Mouse (Mus musculus): ENCODE measurements around the gene Creld1. TPM values are rescaled to one million over a fixed set of nuclear protein-coding genes. Genes with fewer than 3 reads are reported as not detected.
A peak's percentile ranks its signal among the peaks of the same experiment; 100 is the strongest.

The Creld1 gene
- total RNA-seq, 2 experiments from 2014 or later: 2.7 TPM; not detected in 1

GRCm38 (mm10) chr6:113469021-113469420, 14.1 kb upstream of the Creld1 start:
- peak; percentile 75 for ATAC-seq (replicated peaks; ENCODE audit: low FRiP score, poor library complexity, severe bottlenecking)

GRCm38 (mm10) chr6:113469432-113469831, 13.7 kb upstream of the Creld1 start:
- ATAC-seq (replicated peaks; ENCODE audit: low FRiP score, poor library complexity, severe bottlenecking): 0 out of 2 replicates have a peak, but pooled peaks have one; percentile 25

GRCm38 (mm10) chr6:113471297-113471936, 11.7 kb upstream of the Creld1 start, which contains the start of gene Il17rc:
TSS of gene Il17rc (plus strand) at chr6:113471427.
- ATAC-seq (replicated peaks; ENCODE audit: low FRiP score, poor library complexity, severe bottlenecking): no peak

- ATAC-seq (replicated peaks; ENCODE audit: low FRiP score, poor library complexity, severe bottlenecking): no peak
Observed at GRCm38 (mm10) chr6:113472061-113472460, 11.0 kb upstream of the Creld1 start.

- no peak for ATAC-seq (replicated peaks; ENCODE audit: low FRiP score, poor library complexity, severe bottlenecking)
Observed at GRCm38 (mm10) chr6:113473246-113473645, 9.9 kb upstream of the Creld1 start.

- no peak for ATAC-seq (replicated peaks; ENCODE audit: low FRiP score, poor library complexity, severe bottlenecking)
Observed at GRCm38 (mm10) chr6:113473715-113474114, 9.4 kb upstream of the Creld1 start.

- no peak for ATAC-seq (replicated peaks; ENCODE audit: low FRiP score, poor library complexity, severe bottlenecking)
Observed at GRCm38 (mm10) chr6:113477353-113477752, 5.7 kb upstream of the Creld1 start.

GRCm38 (mm10) chr6:113478906-113479305, 4.2 kb upstream of the Creld1 start:
- no peak for ATAC-seq (replicated peaks; ENCODE audit: low FRiP score, poor library complexity, severe bottlenecking)

GRCm38 (mm10) chr6:113480555-113481373, 2.3 kb upstream of the Creld1 start:
- no peak for ATAC-seq (replicated peaks; ENCODE audit: low FRiP score, poor library complexity, severe bottlenecking)

GRCm38 (mm10) chr6:113482477-113483099, 509 bp upstream of the Creld1 start:
- ATAC-seq (replicated peaks; ENCODE audit: low FRiP score, poor library complexity, severe bottlenecking): peak; percentile 32

GRCm38 (mm10) chr6:113483729-113484128, 632 bp downstream of the Creld1 start:
- ATAC-seq (replicated peaks; ENCODE audit: low FRiP score, poor library complexity, severe bottlenecking): 0 out of 2 replicates have a peak, but pooled peaks have one; percentile 8

- no peak for ATAC-seq (replicated peaks; ENCODE audit: low FRiP score, poor library complexity, severe bottlenecking)
Observed at GRCm38 (mm10) chr6:113487125-113487576, 4.1 kb downstream of the Creld1 start.

- no peak for ATAC-seq (replicated peaks; ENCODE audit: low FRiP score, poor library complexity, severe bottlenecking)
Observed at GRCm38 (mm10) chr6:113489410-113489809, 6.3 kb downstream of the Creld1 start.

GRCm38 (mm10) chr6:113492101-113492864, 9.2 kb downstream of the Creld1 start:
- ATAC-seq (replicated peaks; ENCODE audit: low FRiP score, poor library complexity, severe bottlenecking): no peak

GRCm38 (mm10) chr6:113494258-113494788, 11.2 kb downstream of the Creld1 start:
- ATAC-seq (replicated peaks; ENCODE audit: low FRiP score, poor library complexity, severe bottlenecking): peak; percentile 71

GRCm38 (mm10) chr6:113495071-113495675, 12.1 kb downstream of the Creld1 start:
- ATAC-seq (replicated peaks; ENCODE audit: low FRiP score, poor library complexity, severe bottlenecking): no peak

- ATAC-seq (replicated peaks; ENCODE audit: low FRiP score, poor library complexity, severe bottlenecking): no peak
Observed at GRCm38 (mm10) chr6:113499346-113499745, 16.2 kb downstream of the Creld1 start.

GRCm38 (mm10) chr6:113501388-113502084, 18.4 kb downstream of the Creld1 start, which contains the start of gene Prrt3:
TSS of gene Prrt3 (minus strand) at chr6:113501931.
- ATAC-seq (replicated peaks; ENCODE audit: low FRiP score, poor library complexity, severe bottlenecking): no peak

Data from erythroblast, adult 5-6 weeks (primary cell).